Mouse (Mus musculus): ENCODE data around the gene Pten.

Pten gene

GRCm38 (mm10) chr19:32756900-32757725, at the start of gene Pten:
Gene Pten (plus strand): TSS chr19:32757497.
- DNase-seq, result peak; percentile 96

- DNase-seq, result no peak
Observed at GRCm38 (mm10) chr19:32708996-32709395, 48.3 kb upstream of the Pten start.

- DNase-seq, result no peak
Observed at GRCm38 (mm10) chr19:32710288-32710687, 47.0 kb upstream of the Pten start.

GRCm38 (mm10) chr19:32711761-32712541, 45.3 kb upstream of the Pten start:
- DNase-seq, result peak; percentile 90 to 96

- DNase-seq, result peak; percentile 85 to 88
Observed at GRCm38 (mm10) chr19:32712588-32713042, 44.7 kb upstream of the Pten start.

GRCm38 (mm10) chr19:32713471-32713870, 43.8 kb upstream of the Pten start:
- DNase-seq, result no peak

GRCm38 (mm10) chr19:32715201-32715600, 42.1 kb upstream of the Pten start:
- DNase-seq, result peak; percentile 85 to 87

- DNase-seq, result no peak
Observed at GRCm38 (mm10) chr19:32715681-32716080, 41.6 kb upstream of the Pten start.

- no peak for DNase-seq
Observed at GRCm38 (mm10) chr19:32717590-32717989, 39.7 kb upstream of the Pten start.

GRCm38 (mm10) chr19:32720319-32720718, 37.0 kb upstream of the Pten start:
- no peak for DNase-seq

GRCm38 (mm10) chr19:32723817-32724216, 33.5 kb upstream of the Pten start:
- no peak for DNase-seq

GRCm38 (mm10) chr19:32726451-32727325, 30.6 kb upstream of the Pten start:
- DNase-seq, result no peak

- no peak for DNase-seq
Observed at GRCm38 (mm10) chr19:32729785-32730184, 27.5 kb upstream of the Pten start.

- DNase-seq, result no peak
Observed at GRCm38 (mm10) chr19:32732922-32733321, 24.4 kb upstream of the Pten start.

- DNase-seq, result no peak
Observed at GRCm38 (mm10) chr19:32737844-32738243, 19.5 kb upstream of the Pten start.

GRCm38 (mm10) chr19:32739686-32740085, 17.6 kb upstream of the Pten start, which contains the start of gene Atad1:
Gene Atad1 (minus strand): TSS chr19:32739786.
- DNase-seq, result no peak

- no peak for DNase-seq
Observed at GRCm38 (mm10) chr19:32740641-32741345, 16.5 kb upstream of the Pten start.

GRCm38 (mm10) chr19:32749425-32749824, 7.9 kb upstream of the Pten start:
- peak; percentile 39 to 71 for DNase-seq

- DNase-seq, result no peak
Observed at GRCm38 (mm10) chr19:32752357-32752756, 4.9 kb upstream of the Pten start.

- no peak for DNase-seq
Observed at GRCm38 (mm10) chr19:32753386-32753785, 3.9 kb upstream of the Pten start.

- DNase-seq, result no peak
Observed at GRCm38 (mm10) chr19:32754188-32755000, 2.9 kb upstream of the Pten start.
